Mouse (Mus musculus) heart, embryonic 14.5 days (tissue): Measurements from ENCODE around the gene Metap2. TPM values are rescaled to one million over a fixed set of nuclear protein-coding genes. Genes with fewer than 3 reads are reported as not detected.

Source experiments
- ATAC-seq: fragments of 200-750 bp; cut with Nextera tagmentation; 2 replicates; pipeline ENCODE4 v1.8.0; 2017; ENCODE audit warnings: low read depth, moderate TSS enrichment; ENCODE audit not compliant: insufficient number of reproducible peaks, insufficient read depth, low FRiP score
- H3K27ac ChIP-seq, 2 experiments: fragments of 200-500 bp in 1 of 2; fragments of 300-500 bp in 1 of 2; sonication (generic) in 1 of 2; replicated peaks in 1 of 2; 2 replicates each; pipeline ENCODE4 v1.5.1; 2012 to 2014; ENCODE audit warnings: low read depth in 2 of 2, low read length in 2 of 2, control low read depth in 1 of 2, mild to moderate bottlenecking in 1 of 2, mixed read lengths in 1 of 2; ENCODE audit not compliant: control insufficient read depth in 1 of 2, insufficient read depth in 1 of 2
- H3K27me3 ChIP-seq: fragments of 300-500 bp; sonication (generic); 2 replicates; pipeline ENCODE4 v1.6.1; 2014; ENCODE audit warnings: mild to moderate bottlenecking, low read length, control low read depth; ENCODE audit not compliant: control insufficient read depth, insufficient read depth
- H3K36me3 ChIP-seq: fragments of 300-500 bp; sonication (generic); 2 replicates; pipeline ENCODE4 v1.6.1; 2014; ENCODE audit warnings: mild to moderate bottlenecking, control low read depth, low read length, mixed read lengths; ENCODE audit not compliant: control insufficient read depth, insufficient read depth
- H3K4me1 ChIP-seq, 2 experiments: fragments of 200-500 bp in 1 of 2; fragments of 300-500 bp in 1 of 2; sonication (generic) in 1 of 2; 2 replicates each; pipeline ENCODE4 v1.6.1; 2012 to 2014; ENCODE audit warnings: low read length in 2 of 2, control low read depth in 1 of 2, mixed read lengths in 1 of 2; ENCODE audit not compliant: control insufficient read depth in 2 of 2, insufficient read depth in 2 of 2
- H3K4me2 ChIP-seq: fragments of 300-500 bp; sonication (generic); 2 replicates; pipeline ENCODE4 v1.6.1; 2014; ENCODE audit warnings: mild to moderate bottlenecking, low read length
- H3K4me3 ChIP-seq, 2 experiments: fragments of 200-500 bp in 1 of 2; fragments of 300-500 bp in 1 of 2; sonication (generic) in 1 of 2; 2 replicates each; pipeline ENCODE4 v1.5.1; 2012 to 2014; ENCODE audit warnings: low read length in 2 of 2, mild to moderate bottlenecking in 2 of 2, control low read depth in 1 of 2, low read depth in 1 of 2, moderate library complexity in 1 of 2; ENCODE audit not compliant: control insufficient read depth in 1 of 2, insufficient read depth in 1 of 2
- H3K9ac ChIP-seq: fragments of 300-500 bp; sonication (generic); 2 replicates; pipeline ENCODE4 v1.6.1; 2014; ENCODE audit warnings: mild to moderate bottlenecking, low read length
- H3K9me3 ChIP-seq: fragments of 300-500 bp; sonication (generic); 2 replicates; pipeline ENCODE4 v1.6.1; 2016; ENCODE audit warnings: low read length, control low read depth; ENCODE audit not compliant: control insufficient read depth
- WGBS: fragments of 180-500 bp; shearing (Covaris S2); extraction: QIAGEN DNeasy Blood & Tissue Kit; methylation state at CpG from one replicate; pipeline ENCODE4 v1.1.7; 2014; 5-methylcytosine and 5-hydroxymethylcytosine counted together
- polyA plus RNA-seq: library from polyadenylated mRNA; unstranded; fragments of >200 nt; fragmentation: Nextera tagmentation; extraction: Ambion mirVana; gene quantifications from 2 replicates; pipeline ENCODE4 v1.2.1, GENCODE M21; 2014

The Metap2 gene
- polyA plus RNA-seq, 1 experiment from 2014 or later: 159 TPM

DNA sequence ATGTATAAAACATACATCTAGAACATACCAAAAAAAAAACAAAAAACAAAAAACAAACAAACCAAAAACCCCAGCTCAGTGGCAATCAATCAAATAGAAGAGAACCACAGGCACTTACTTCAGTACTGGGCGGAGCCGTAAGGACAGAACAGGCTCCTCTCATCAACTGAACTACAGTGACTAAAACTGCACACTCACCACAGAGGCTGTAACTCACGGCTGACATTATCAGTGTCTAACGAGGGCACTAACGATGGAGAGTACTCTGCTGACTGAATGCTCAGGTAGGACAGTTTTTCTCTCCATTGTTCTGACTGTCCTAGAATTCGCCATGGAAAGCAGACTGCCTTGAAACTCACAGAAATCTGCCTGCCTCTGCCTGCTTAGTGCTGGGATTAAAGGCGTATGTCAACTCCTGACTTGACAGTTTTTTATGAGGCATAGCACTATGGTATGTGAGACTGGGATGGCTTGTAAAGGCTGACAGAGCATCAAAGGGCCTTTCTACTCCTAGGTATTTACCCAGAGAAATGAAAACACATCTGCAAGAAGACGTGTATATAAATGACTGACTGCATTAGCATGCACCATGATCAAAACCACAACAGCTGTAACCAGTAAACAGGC is 14.0 kb downstream of the Metap2 start:
- 74% methylated on average over 8 of the region's 8 CpGs for WGBS
- Histone ChIP-seq H3K4me3 (no peak overlapping the region), H3K27ac (no peak overlapping the region), H3K9me3 (no peaks in the 10 kb centered on the region), H3K27me3 (no peaks in the 10 kb centered on the region), H3K36me3 (peaks cover 62% of the 10 kb centered on the region), H3K4me2 (no peak overlapping the region), H3K9ac (no peak overlapping the region), H3K4me1 (peaks cover 0 to 9% of the 10 kb centered on the region in 2 experiments; a peak in 1 of 4 replicates)
- no peak for ATAC-seq

DNA sequence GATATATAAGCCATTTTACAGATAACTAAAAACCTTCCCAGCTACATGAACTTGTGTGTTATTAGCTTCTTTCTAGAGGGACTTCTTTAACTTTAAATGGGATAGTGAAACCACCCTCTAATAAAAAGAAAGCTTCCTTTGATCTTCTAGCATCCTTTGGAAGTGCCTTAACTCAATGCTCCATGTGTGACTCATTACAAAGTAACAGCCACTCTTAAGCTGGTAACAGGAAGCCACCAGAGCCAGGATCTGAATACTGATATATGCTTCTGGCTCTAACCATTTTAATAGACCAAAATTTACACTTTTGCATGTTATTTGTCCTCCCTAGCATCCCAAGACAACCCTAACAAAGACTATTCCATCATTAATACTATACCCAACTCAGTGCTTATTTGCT is 15.0 kb downstream of the Metap2 start:
- H3K9me3 ChIP-seq: no peaks in the 10 kb centered on the region
- 0 out of 4 replicates have a peak, but pooled peaks cover 0 to 7% of the 10 kb centered on the region in 2 experiments for H3K4me1 ChIP-seq
- no peak overlapping the region for H3K4me3 ChIP-seq
- no peak overlapping the region for H3K27ac ChIP-seq
- no peak overlapping the region for H3K4me2 ChIP-seq
- H3K36me3 ChIP-seq: peaks cover 61% of the 10 kb centered on the region
- ATAC-seq: no peak
- no peaks in the 10 kb centered on the region for H3K27me3 ChIP-seq
- no peak overlapping the region for H3K9ac ChIP-seq

DNA sequence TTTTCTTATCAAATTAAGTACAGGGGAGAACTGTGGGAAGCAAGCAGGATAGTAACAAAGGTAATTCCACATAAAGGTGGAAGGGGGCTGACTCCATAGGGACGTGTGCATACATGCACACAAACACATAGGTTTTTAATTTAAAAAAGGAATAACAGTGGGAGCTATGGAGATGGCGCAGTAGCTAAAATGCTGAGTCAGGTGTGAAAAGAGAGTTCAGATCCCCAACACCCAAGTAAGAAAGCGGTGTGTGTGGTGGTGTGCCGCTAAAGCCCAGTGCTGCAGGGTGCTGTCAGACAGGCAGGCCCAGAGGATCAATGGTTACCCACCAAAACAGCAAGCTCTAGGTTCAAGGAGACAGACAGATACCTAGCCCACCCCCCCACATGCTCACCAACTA is 18.2 kb downstream of the Metap2 start:
- ATAC-seq: no peak
- Histone ChIP-seq H3K27me3 (no peaks in the 10 kb centered on the region), H3K27ac (no peak overlapping the region), H3K36me3 (peaks cover 59% of the 10 kb centered on the region), H3K4me3 (no peak overlapping the region), H3K4me2 (no peak overlapping the region), H3K4me1 (0 out of 4 replicates have a peak, but pooled peaks cover 0 to 4% of the 10 kb centered on the region in 2 experiments), H3K9me3 (no peaks in the 10 kb centered on the region), H3K9ac (no peak overlapping the region)
- WGBS: 93% methylated on average over 4 of the region's 4 CpGs

DNA sequence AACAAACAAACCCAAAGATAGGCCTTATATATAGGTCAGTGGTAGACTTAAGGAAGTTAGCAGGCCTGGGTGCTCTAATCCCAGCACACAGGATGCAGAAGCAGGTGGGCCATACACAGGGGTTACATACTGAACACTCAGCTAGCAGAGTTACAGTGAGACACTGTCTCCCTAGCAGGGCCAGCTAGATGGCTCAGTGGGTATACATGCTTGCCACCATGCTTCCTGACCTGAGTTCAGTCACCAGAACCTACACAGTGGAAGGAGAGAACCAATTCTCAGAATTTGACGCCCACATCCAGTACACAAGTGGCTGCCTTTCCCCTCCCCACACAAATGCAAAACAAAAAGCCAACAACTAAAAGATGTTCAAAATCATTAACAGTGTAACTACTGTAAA is 20.1 kb downstream of the Metap2 start:
- ATAC-seq: no peak
- H3K36me3 ChIP-seq: peaks cover 69% of the 10 kb centered on the region
- no peak overlapping the region for H3K4me3 ChIP-seq
- H3K27ac ChIP-seq: no peak overlapping the region
- 100% methylated on average over 1 of the region's 1 CpGs for WGBS
- H3K4me1 ChIP-seq: no peaks in the 10 kb centered on the region
- H3K27me3 ChIP-seq: no peaks in the 10 kb centered on the region
- no peak overlapping the region for H3K4me2 ChIP-seq
- no peaks in the 10 kb centered on the region for H3K9me3 ChIP-seq
- H3K9ac ChIP-seq: no peak overlapping the region

GRCm38 (mm10) chr10:93868886-93869285 is 28.0 kb downstream of the Metap2 start:
- no peak overlapping the region for H3K4me2 ChIP-seq
- 89% methylated on average over 4 of the region's 4 CpGs for WGBS
- H3K27ac ChIP-seq: no peak overlapping the region
- H3K9ac ChIP-seq: no peak overlapping the region
- H3K9me3 ChIP-seq: no peaks in the 10 kb centered on the region
- H3K4me3 ChIP-seq: no peak overlapping the region
- H3K27me3 ChIP-seq: no peaks in the 10 kb centered on the region
- H3K4me1 ChIP-seq: no peaks in the 10 kb centered on the region
- peaks cover 95% of the 10 kb centered on the region for H3K36me3 ChIP-seq
- no peak for ATAC-seq

GRCm38 (mm10) chr10:93868401-93868800 is 28.5 kb downstream of the Metap2 start:
- H3K27ac ChIP-seq: no peak overlapping the region
- no peak overlapping the region for H3K4me2 ChIP-seq
- H3K4me3 ChIP-seq: no peak overlapping the region
- no peaks in the 10 kb centered on the region for H3K4me1 ChIP-seq
- no peaks in the 10 kb centered on the region for H3K9me3 ChIP-seq
- H3K9ac ChIP-seq: no peak overlapping the region
- peaks cover 96% of the 10 kb centered on the region for H3K36me3 ChIP-seq
- ATAC-seq: no peak
- 96% methylated on average over 7 of the region's 7 CpGs for WGBS
- H3K27me3 ChIP-seq: no peaks in the 10 kb centered on the region

- Histone ChIP-seq H3K27me3 (no peaks in the 10 kb centered on the region), H3K9ac (no peak overlapping the region), H3K9me3 (no peaks in the 10 kb centered on the region), H3K4me2 (no peak overlapping the region), H3K27ac (no peak overlapping the region), H3K36me3 (peaks cover 27% of the 10 kb centered on the region), H3K4me1 (no peaks in the 10 kb centered on the region), H3K4me3 (no peak overlapping the region)
- no peak for ATAC-seq
- WGBS: 91% methylated on average over 6 of the region's 6 CpGs
Observed at GRCm38 (mm10) chr10:93856095-93856494, 40.8 kb downstream of the Metap2 start.

- no peak overlapping the region for H3K27ac ChIP-seq
- no peaks in the 10 kb centered on the region for H3K27me3 ChIP-seq
- no peak overlapping the region for H3K4me3 ChIP-seq
- peaks cover 17% of the 10 kb centered on the region for H3K36me3 ChIP-seq
- 84% methylated on average over 9 of the region's 9 CpGs for WGBS
- H3K9ac ChIP-seq: no peak overlapping the region
- no peaks in the 10 kb centered on the region for H3K9me3 ChIP-seq
- ATAC-seq: no peak
- no peaks in the 10 kb centered on the region for H3K4me1 ChIP-seq
- H3K4me2 ChIP-seq: no peak overlapping the region
Observed at GRCm38 (mm10) chr10:93855126-93855525, 41.8 kb downstream of the Metap2 start.
